Mouse (Mus musculus) olfactory bulb, adult 2 months (tissue): ENCODE data around the gene Zdhhc12. TPM values are rescaled to one million over a fixed set of nuclear protein-coding genes. Genes with fewer than 3 reads are reported as not detected.

Source experiments
- H3K27ac ChIP-seq: fragments of 200-500 bp; 2 replicates; pipeline ENCODE4 v1.5.1; 2012; ENCODE audit warnings: low read depth, low read length; ENCODE audit not compliant: insufficient read depth
- H3K4me1 ChIP-seq: fragments of 200-500 bp; 2 replicates; pipeline ENCODE4 v1.6.1; 2012; ENCODE audit warnings: low read length; ENCODE audit not compliant: control insufficient read depth, insufficient read depth
- H3K4me3 ChIP-seq: fragments of 200-500 bp; 2 replicates; pipeline ENCODE4 v1.5.1; 2012; ENCODE audit warnings: mild to moderate bottlenecking, low read depth, low read length, moderate library complexity; ENCODE audit not compliant: insufficient read depth
- CTCF ChIP-seq: fragments of 200-500 bp; IDR thresholded peaks from 2 replicates; pipeline ENCODE4 v1.5.1; 2012; ENCODE audit warnings: low read depth, mild to moderate bottlenecking, low read length, moderate library complexity; ENCODE audit not compliant: insufficient read depth
- POLR2A ChIP-seq: fragments of 200-500 bp; IDR thresholded peaks from 2 replicates; pipeline ENCODE4 v1.6.1; 2012; ENCODE audit warnings: mild to moderate bottlenecking, low read depth, low read length, moderate library complexity; ENCODE audit not compliant: insufficient read depth
- WGBS: fragments of 180-500 bp; shearing (Covaris S2); methylation state at CpG from one replicate; pipeline ENCODE4 v1.1.7; 2018; 5-methylcytosine and 5-hydroxymethylcytosine counted together
- polyA plus RNA-seq: library from polyadenylated mRNA; stranded (reverse); fragments of >200 nt; gene quantifications from 2 replicates; pipeline ENCODE4 v1.2.4, GENCODE M21; 2012; ENCODE audit warnings: low replicate concordance; ENCODE audit not compliant: missing spikeins, insufficient read depth, insufficient read length

Gene Zdhhc12
- polyA plus RNA-seq, 1 experiment, result not detected

- H3K4me3 ChIP-seq, result peak overlapping the region; percentile 55
- TF ChIP-seq CTCF (no peak), POLR2A (no peak)
- no peak overlapping the region for H3K27ac ChIP-seq
- peaks cover 3% of the 10 kb centered on the region; the same call in 1 of the 2 replicates for H3K4me1 ChIP-seq
- WGBS, result 20% methylated on average over 11 of the region's 11 CpGs
Measured at GRCm38 (mm10) chr2:30048101-30048501, 45.3 kb downstream of the Zdhhc12 start.

GRCm38 (mm10) chr2:30047127-30047526 is 46.3 kb downstream of the Zdhhc12 start:
- Histone ChIP-seq H3K4me3 (no peak overlapping the region), H3K4me1 (peaks cover 3% of the 10 kb centered on the region; the same call in 1 of the 2 replicates), H3K27ac (no peak overlapping the region)
- 96% methylated on average over 6 of the region's 6 CpGs for WGBS
- TF ChIP-seq POLR2A, result no peak
- TF ChIP-seq CTCF, result no peak

GRCm38 (mm10) chr2:30044550-30044949 is 48.9 kb downstream of the Zdhhc12 start:
- no peak overlapping the region for H3K27ac ChIP-seq
- peaks cover 3% of the 10 kb centered on the region; the same call in 1 of the 2 replicates for H3K4me1 ChIP-seq
- 92% methylated on average over 5 of the region's 5 CpGs for WGBS
- no peak overlapping the region for H3K4me3 ChIP-seq
- TF ChIP-seq CTCF, result no peak
- no peak for TF ChIP-seq POLR2A

GRCm38 (mm10) chr2:30042445-30042844 is 51.0 kb downstream of the Zdhhc12 start:
- 9% methylated on average over 4 of the region's 4 CpGs for WGBS

More at GRCm38 (mm10) chr2:30042445-30042844, 51.0 kb downstream of the Zdhhc12 start:
- H3K4me3 ChIP-seq, result no peak overlapping the region
- TF ChIP-seq CTCF, result peak; percentile 56; the same call in 1 of the 2 replicates
- no peak for TF ChIP-seq POLR2A
- H3K27ac ChIP-seq, result no peak overlapping the region
- peaks cover 3% of the 10 kb centered on the region; the same call in 1 of the 2 replicates for H3K4me1 ChIP-seq

Other genes with a start within 250 kb of the Zdhhc12 start
- not detected in 2 replicates for gene Cercam, start 224.5 kb downstream of the Zdhhc12 start, polyA plus RNA-seq
- gene Odf2, start 204.4 kb downstream of the Zdhhc12 start, polyA plus RNA-seq, result 472 TPM in 1 of 2 replicates, not detected in the other
- not detected in 2 replicates for gene Gle1, start 158.2 kb downstream of the Zdhhc12 start, polyA plus RNA-seq
- 496 and 868 TPM in 2 replicates for gene Sptan1, start 128.1 kb downstream of the Zdhhc12 start, polyA plus RNA-seq
- gene Wdr34, start 44.8 kb downstream of the Zdhhc12 start, polyA plus RNA-seq, result not detected in 2 replicates
- 163 TPM in 1 of 2 replicates, not detected in the other for gene Set, start 36.3 kb downstream of the Zdhhc12 start, polyA plus RNA-seq
- gene Pkn3, start 16.0 kb downstream of the Zdhhc12 start, polyA plus RNA-seq, result not detected in 2 replicates
- gene Zer1, start 30.9 kb upstream of the Zdhhc12 start, polyA plus RNA-seq, result not detected in 2 replicates
- gene Tbc1d13, start 40.1 kb upstream of the Zdhhc12 start, polyA plus RNA-seq, result not detected in 2 replicates
- gene Endog, start 77.8 kb upstream of the Zdhhc12 start, polyA plus RNA-seq, result not detected in 2 replicates
- not detected in 2 replicates for gene Spout1, start 84.8 kb upstream of the Zdhhc12 start, polyA plus RNA-seq
- not detected in 2 replicates for gene Kyat1, start 112.2 kb upstream of the Zdhhc12 start, polyA plus RNA-seq
- gene Lrrc8a, start 144.1 kb upstream of the Zdhhc12 start, polyA plus RNA-seq, result not detected in 2 replicates
- not detected in 2 replicates for gene Gm28035, start 146.9 kb upstream of the Zdhhc12 start, polyA plus RNA-seq
- not detected in 2 replicates for gene Phyhd1, start 172.6 kb upstream of the Zdhhc12 start, polyA plus RNA-seq
- not detected in 2 replicates for gene Gm28038, start 187.4 kb upstream of the Zdhhc12 start, polyA plus RNA-seq
- not detected in 2 replicates for gene Dolk, start 192.7 kb upstream of the Zdhhc12 start, polyA plus RNA-seq
- gene Nup188, start 192.7 kb upstream of the Zdhhc12 start, polyA plus RNA-seq, result not detected in 2 replicates